Mouse (Mus musculus) embryo, embryonic 11 days (tissue): ENCODE results near the gene Tom1.
A peak's percentile ranks its signal among the peaks of the same experiment; 100 is the strongest.

Source experiments
- DNase-seq: peaks from one replicate; pipeline ENCODE4 v3.0.0-alpha.2; 2015

Gene Tom1

DNA sequence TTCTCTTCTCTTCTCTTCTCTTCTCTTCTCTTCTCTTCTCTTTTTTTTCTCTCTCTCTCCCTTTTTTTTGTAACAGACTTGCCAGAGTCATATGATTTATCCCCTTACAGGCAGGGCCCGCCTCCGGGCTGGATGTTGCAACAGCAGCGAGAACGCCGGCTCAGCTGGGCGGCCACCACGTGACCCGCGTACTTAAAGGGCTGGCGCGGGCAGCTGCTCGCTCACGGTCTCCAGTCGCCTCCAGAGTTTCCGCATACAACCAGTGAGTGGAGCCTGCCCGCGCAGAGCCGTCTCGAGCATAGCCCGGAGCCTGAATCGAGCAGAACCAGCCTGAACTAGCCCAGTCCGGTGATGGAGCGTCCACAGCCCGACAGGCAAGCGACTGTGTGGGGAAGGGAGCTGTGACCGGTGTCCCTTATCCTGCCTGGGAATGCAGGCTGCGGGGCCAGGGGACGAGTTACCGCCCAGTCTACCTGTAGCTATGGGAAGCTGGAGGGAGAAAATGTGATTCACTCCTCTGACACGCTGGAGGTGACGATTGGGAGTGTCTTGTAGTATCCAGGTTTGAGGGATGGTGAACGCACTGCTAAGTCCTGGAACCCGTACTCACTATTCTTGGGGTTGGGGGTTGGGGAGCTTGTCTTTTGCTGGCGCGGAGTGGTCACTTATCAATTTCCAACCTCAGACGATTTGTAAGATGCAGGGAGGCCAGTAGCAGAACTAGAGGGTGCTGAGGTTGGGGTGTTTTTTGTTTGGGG is 60.1 kb downstream of the Tom1 start, which contains the start of gene Hmox1:
TSS of gene Hmox1 (plus strand) at position 223 of the 758 bp plus-strand sequence.
- peak; percentile 95 for DNase-seq

DNA sequence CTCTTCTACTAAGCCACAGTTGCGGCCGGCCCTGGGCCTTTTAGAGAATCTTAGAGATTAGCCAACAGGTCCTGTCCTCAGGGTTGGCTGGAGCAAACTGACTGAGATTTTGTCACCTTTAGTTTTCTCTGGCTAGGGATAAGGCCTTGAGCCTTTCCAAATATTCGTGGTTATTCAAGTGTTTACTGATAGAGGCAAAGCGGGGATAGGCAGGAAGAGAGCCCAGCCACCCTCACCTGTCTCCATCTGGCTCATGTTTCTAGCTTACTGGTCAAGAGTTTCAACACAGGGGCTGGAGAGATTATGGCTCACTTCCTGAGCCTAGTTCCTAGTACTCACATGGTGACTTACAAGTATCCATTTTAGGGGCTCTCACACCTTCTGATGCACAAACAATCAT is 69.5 kb downstream of the Tom1 start:
- DNase-seq, result no peak

DNA sequence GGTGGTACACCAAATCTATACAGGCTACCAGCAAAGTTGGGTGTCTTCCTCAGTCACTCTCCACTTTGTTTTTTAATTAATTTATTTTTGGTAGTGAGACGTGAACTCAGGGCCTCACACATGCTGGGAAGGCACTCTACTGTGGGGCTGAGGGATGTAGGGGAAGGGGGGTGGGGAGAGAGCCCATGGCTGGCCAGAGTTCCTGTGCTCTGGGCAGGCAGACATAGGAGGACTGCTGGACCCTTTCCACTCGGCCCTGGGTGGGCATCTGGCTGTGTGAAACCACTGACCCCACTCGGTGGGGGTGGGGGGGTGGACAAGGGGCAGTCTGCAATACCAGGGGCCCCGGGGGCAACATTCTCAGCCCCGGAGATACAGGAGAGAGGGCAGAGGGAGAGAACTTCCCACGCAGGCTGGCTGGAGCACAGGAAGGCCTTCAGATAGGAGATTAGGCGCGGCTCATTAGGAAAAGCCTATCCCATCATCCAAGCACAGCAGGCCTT is 69.9 kb downstream of the Tom1 start:
- DNase-seq, result no peak

DNA sequence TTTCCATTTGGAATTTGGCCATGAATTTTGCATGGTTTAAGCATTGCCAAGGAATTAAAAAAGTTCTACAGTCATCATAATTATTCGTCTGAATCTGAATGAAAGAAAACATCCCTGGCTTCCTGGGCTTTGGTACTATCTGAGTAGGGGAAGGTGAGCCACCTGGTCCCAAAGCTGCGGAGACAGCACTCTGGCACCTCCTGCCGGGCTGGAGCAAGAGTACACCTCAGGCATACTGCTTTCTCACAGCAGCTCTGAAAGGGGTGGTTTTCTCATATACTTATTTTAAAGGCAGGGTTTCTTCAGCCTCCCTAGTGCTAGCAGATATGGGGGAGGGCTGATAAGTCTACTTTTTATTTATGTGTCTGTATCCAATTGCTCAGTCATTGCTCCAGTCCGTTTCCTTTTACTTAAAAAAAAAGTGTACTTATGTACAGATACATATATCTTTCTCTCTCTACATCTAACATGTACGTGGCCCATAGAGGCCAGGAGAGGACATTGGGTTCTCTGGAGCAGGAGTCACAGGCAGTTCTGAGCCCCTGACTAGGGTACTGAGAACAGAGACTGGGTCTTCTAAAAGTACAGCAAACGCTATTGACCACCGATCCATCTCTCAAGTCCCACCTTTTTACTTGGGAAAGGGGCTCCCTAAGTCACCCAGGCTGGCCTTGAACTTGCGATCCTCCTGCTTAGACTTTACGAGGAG is 75.2 kb downstream of the Tom1 start:
- peak; percentile 88 for DNase-seq

DNA sequence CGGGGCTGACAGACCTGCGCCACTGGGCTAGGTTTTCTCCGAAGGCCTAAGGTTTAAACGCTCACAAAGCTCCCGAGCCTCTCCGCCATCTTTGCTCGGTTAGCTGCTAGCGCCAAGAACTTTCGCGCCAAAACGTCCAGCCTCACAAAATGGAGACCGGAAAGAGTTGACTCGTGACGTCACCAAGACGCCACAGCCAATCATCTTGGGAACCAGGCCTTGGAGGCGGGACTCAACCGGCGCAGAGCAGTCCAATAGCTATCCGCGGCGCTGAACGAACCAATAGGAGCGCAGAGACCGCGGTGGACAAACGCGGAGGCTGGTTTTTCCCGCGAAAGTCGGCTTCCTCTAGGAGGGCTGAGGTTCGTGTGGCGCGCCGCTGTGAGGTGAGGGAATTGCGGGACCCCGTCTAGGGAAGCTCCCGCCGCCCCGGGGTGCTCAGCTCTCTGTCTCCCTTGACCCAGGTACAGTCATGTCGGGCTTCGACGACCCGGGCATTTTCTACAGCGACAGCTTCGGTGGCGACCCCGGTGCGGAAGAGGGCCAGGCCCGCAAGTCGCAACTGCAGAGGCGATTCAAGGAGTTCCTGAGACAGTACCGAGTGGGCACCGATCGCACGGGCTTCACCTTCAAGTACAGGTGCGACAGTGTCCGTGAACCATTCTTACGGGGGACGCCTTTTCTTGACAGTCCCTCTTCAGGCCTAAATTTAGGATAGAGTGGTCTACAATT is 75.9 kb downstream of the Tom1 start, which contains the start of gene Mcm5:
TSS of gene Mcm5 (plus strand) at position 334 of the 732 bp plus-strand sequence.
- peak; percentile 100 for DNase-seq

DNA sequence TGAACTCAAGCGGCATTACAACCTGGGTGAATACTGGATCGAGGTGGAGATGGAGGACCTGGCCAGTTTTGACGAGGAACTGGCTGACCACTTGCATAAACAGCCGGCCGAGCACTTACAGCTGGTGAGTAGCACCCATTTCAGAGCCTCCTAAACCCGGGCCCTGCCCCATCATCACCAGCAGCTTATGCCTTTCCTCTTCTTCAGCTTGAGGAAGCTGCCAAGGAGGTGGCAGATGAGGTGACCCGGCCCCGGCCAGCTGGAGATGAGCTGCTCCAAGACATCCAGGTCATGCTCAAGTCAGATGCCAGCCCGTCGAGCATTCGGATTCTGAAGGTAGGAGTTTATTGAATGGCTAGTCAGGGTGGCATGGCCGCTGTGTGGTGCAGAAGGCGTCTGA is 76.6 kb downstream of the Tom1 start:
- DNase-seq, result no peak

DNA sequence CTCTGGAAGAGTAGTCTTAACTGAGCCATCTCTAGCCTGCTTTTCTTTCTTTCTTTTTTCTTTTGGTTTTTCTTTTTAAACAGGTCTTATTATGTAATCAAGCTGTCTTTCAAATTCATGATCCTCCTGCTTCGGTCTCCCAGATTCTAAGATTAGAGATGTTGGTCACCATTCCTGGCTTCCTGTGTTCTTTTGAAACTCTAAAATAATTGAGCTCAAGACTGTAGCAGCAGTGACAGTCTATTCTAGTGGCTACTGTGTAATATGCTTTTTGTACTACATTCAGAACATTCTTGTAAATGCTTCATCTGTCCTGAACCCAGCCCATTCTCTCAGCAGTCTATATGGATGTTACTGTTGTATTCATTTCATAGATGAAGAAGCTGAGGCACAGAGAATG is 85.0 kb downstream of the Tom1 start:
- no peak for DNase-seq

DNA sequence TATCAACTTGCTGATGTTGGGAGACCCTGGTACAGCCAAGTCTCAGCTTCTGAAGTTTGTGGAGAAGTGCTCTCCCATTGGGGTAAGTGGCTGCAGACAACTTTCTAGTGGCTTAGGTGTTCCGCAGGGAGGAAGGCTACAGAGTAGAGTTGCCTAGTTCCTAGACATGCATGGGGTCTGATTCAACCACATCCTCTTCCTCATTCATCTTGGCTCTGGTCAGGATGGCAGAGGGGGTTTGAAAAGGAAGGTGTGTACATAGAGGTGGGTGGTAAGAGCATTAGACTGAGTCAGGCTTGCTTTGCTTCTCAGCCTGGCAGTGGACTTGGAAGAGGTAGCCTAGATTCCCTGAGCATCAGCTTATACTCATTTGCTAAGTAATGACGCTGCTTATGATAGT is 85.8 kb downstream of the Tom1 start:
- no peak for DNase-seq
